Mouse (Mus musculus) left cerebral cortex, postnatal 10 days (tissue): ENCODE data around the gene Kif22. TPM values are rescaled to one million over a fixed set of nuclear protein-coding genes. Genes with fewer than 3 reads are reported as not detected.

Experiments used
- DNase-seq, 2 experiments: peaks; one replicate each; pipeline ENCODE4 v3.0.0; 2021 to 2022; ENCODE audit warnings: low spot score in 2 of 2, mixed read lengths in 1 of 2; ENCODE audit errors: extremely low spot score in 1 of 2
- intact Hi-C: fragments of 180-260 bp; cut with DNase I; formaldehyde crosslinking; loops from one replicate; pipeline ENCODE4 v1.15.1; 2025
- total RNA-seq, 2 experiments: library from RNA; stranded (reverse); gene quantifications; 2 replicates each; pipeline ENCODE4 v1.2.3; 2021

Gene Kif22
- total RNA-seq, 2 experiments from 2014 or later, result 8.8 to 9.8 TPM

- intact Hi-C loops, result no loop called here
- DNase-seq, result no peak
Measured at GRCm38 (mm10) chr7:127065538-127065937, 23.3 kb upstream of the Kif22 start.

GRCm38 (mm10) chr7:127055026-127055585, 12.8 kb upstream of the Kif22 start:
- intact Hi-C loops, result no loop called here

GRCm38 (mm10) chr7:127031244-127031643, 11.0 kb downstream of the Kif22 start:
- DNase-seq, result no peak
- intact Hi-C loops, result no loop called here

More at GRCm38 (mm10) chr7:127055026-127055585, 12.8 kb upstream of the Kif22 start:
- no peak for DNase-seq

GRCm38 (mm10) chr7:127030172-127030571, 12.1 kb downstream of the Kif22 start:
- DNase-seq, result no peak
- intact Hi-C loops, result no loop called here

- intact Hi-C loops, result no loop called here
- DNase-seq, result peak in 1 of 2 experiments; percentile 60
Measured at GRCm38 (mm10) chr7:127027885-127028284, 14.4 kb downstream of the Kif22 start.

- DNase-seq, result peak; percentile 99 to 100
- intact Hi-C loops, result no loop called here
Measured at GRCm38 (mm10) chr7:127026984-127027726, 15.1 kb downstream of the Kif22 start, which contains the start of gene Maz. Gene Maz, minus strand, starts transcription at chr7:127027037.

- no peak for DNase-seq
- intact Hi-C loops, result no loop called here
Measured at GRCm38 (mm10) chr7:127026616-127026983, 15.7 kb downstream of the Kif22 start.

- intact Hi-C loops, result no loop called here
- peak in 1 of 2 experiments; percentile 91 for DNase-seq
Measured at GRCm38 (mm10) chr7:127026161-127026600, 16.1 kb downstream of the Kif22 start.

- intact Hi-C loops, result no loop called here
- peak in 1 of 2 experiments; percentile 83 for DNase-seq
Measured at GRCm38 (mm10) chr7:127025556-127026160, 16.6 kb downstream of the Kif22 start.

- peak; percentile 77 to 89 for DNase-seq
Measured at GRCm38 (mm10) chr7:127024755-127025555, 17.3 kb downstream of the Kif22 start.

GRCm38 (mm10) chr7:127023896-127024690, 18.2 kb downstream of the Kif22 start:
- intact Hi-C loops, result loop anchor here (5.0 kb wide), 1 partner anchor 78 kb away; no protein-coding TSS in a partner anchor
- no peak for DNase-seq

More at GRCm38 (mm10) chr7:127024755-127025555, 17.3 kb downstream of the Kif22 start:
- intact Hi-C loops, result loop anchor here (5.0 kb wide), 1 partner anchor 77 kb away; no protein-coding TSS in a partner anchor

GRCm38 (mm10) chr7:127023272-127023691, 19.0 kb downstream of the Kif22 start:
- intact Hi-C loops, result loop anchor here (5.0 kb wide), 1 partner anchor 79 kb away; no protein-coding TSS in a partner anchor
- peak in 1 of 2 experiments; percentile 62 for DNase-seq

- no peak for DNase-seq
Measured at GRCm38 (mm10) chr7:127022528-127023271, 19.6 kb downstream of the Kif22 start.

GRCm38 (mm10) chr7:127021563-127022527, 20.4 kb downstream of the Kif22 start:
- intact Hi-C loops, result loop anchor here (5.0 kb wide), 1 partner anchor 80 kb away; no protein-coding TSS in a partner anchor
- DNase-seq, result no peak

More at GRCm38 (mm10) chr7:127022528-127023271, 19.6 kb downstream of the Kif22 start:
- intact Hi-C loops, result loop anchor here (5.0 kb wide), 1 partner anchor 80 kb away; no protein-coding TSS in a partner anchor

- peak in 1 of 2 experiments; percentile 86 for DNase-seq
- intact Hi-C loops, result loop anchor here (5.0 kb wide), 1 partner anchor 81 kb away; no protein-coding TSS in a partner anchor
Measured at GRCm38 (mm10) chr7:127020901-127021562, 21.2 kb downstream of the Kif22 start, which contains the start of the genes Gm42742 and Prrt2. Gene Gm42742, minus strand, starts transcription at chr7:127021097. Gene Prrt2, minus strand, starts transcription at chr7:127021211.
